Mouse (Mus musculus) adrenal gland, adult (tissue): ENCODE results near the gene Pih1d1.
"Not testable (repeated sequence)": the region's sequence is repeated elsewhere in the genome, so short reads cannot be mapped to it uniquely, and the experiment has no call there.

Experiments
- DNase-seq, 2 experiments: peaks; one replicate each; pipeline ENCODE4 v3.0.0; 2022 to 2023; ENCODE audit warnings: low spot score in 1 of 2; ENCODE audit not compliant: inconsistent age in 2 of 2

The Pih1d1 gene

GRCm38 (mm10) chr7:45145460-45145859 lies 8.6 kb upstream of the Pih1d1 start:
- no peak for DNase-seq

- no peak for DNase-seq
These were observed 6.8 kb upstream of the Pih1d1 start for GRCm38 (mm10) chr7:45147267-45147666.

- peak in 1 of 2 experiments; percentile 67 for DNase-seq
These were observed 6.2 kb upstream of the Pih1d1 start for GRCm38 (mm10) chr7:45147899-45148298.

GRCm38 (mm10) chr7:45148534-45149098 lies 5.5 kb upstream of the Pih1d1 start:
- DNase-seq, result no peak

GRCm38 (mm10) chr7:45149545-45149944 lies 4.6 kb upstream of the Pih1d1 start:
- no peak for DNase-seq

GRCm38 (mm10) chr7:45150321-45150720 lies 3.8 kb upstream of the Pih1d1 start:
- DNase-seq, result no peak

- DNase-seq, result no peak
These were observed 2.8 kb upstream of the Pih1d1 start for GRCm38 (mm10) chr7:45151303-45151702.

GRCm38 (mm10) chr7:45153052-45153451 lies 1.1 kb upstream of the Pih1d1 start:
- DNase-seq, result not testable (repeated sequence)

- no peak for DNase-seq
These were observed 517 bp upstream of the Pih1d1 start for GRCm38 (mm10) chr7:45153586-45153985.

GRCm38 (mm10) chr7:45154993-45155514 lies 951 bp downstream of the Pih1d1 start:
- DNase-seq, result peak; percentile 62 to 77

GRCm38 (mm10) chr7:45155590-45155989 lies 1.5 kb downstream of the Pih1d1 start:
- DNase-seq, result no peak

- no peak for DNase-seq
These were observed 2.1 kb downstream of the Pih1d1 start for GRCm38 (mm10) chr7:45156206-45156605.

- DNase-seq, result no peak
These were observed 3.4 kb downstream of the Pih1d1 start for GRCm38 (mm10) chr7:45157459-45157858.

- DNase-seq, result no peak
These were observed 4.9 kb downstream of the Pih1d1 start for GRCm38 (mm10) chr7:45158991-45159390.

- DNase-seq, result no peak
These were observed 6.3 kb downstream of the Pih1d1 start for GRCm38 (mm10) chr7:45160316-45160800.

GRCm38 (mm10) chr7:45160866-45161265 lies 6.8 kb downstream of the Pih1d1 start:
- no peak for DNase-seq

- DNase-seq, result peak; percentile 84 to 95
These were observed 7.7 kb downstream of the Pih1d1 start for GRCm38 (mm10) chr7:45161612-45162473.

GRCm38 (mm10) chr7:45162551-45162950 lies 8.4 kb downstream of the Pih1d1 start:
- no peak for DNase-seq

- DNase-seq, result peak in 1 of 2 experiments; percentile 30
These were observed 9.0 kb downstream of the Pih1d1 start for GRCm38 (mm10) chr7:45162996-45163615.

- peak; percentile 51 to 69 for DNase-seq
These were observed 9.8 kb downstream of the Pih1d1 start, which contains the start of gene Slc17a7 for GRCm38 (mm10) chr7:45163735-45164490. Gene Slc17a7, plus strand, starts transcription at chr7:45163949.

GRCm38 (mm10) chr7:45164833-45165232 lies 10.7 kb downstream of the Pih1d1 start:
- DNase-seq, result no peak
